Mouse (Mus musculus): ENCODE measurements around the gene Zfp365.

Zfp365 gene

DNA sequence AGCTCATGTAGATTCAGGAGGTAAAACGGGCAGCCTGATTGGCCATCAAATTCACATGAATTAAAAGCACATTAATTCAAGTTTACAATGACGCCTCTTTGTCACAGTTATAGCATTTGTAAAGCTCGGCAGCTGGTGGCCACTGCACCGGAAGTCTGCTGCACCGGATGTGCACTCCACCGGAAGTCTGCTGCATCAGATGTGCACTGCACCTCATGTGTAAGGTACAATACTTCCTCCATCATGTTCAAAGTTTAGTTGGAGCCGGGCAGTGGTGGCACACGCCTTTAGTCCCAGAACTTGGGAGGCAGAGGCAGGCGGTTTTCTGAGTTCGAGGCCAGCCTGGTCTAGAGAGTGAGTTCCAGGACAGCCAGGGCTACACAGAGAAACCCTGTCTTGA lies 70.9 kb downstream of the Zfp365 start:
- DNase-seq (ENCODE audit: low spot score) = no peak

GRCm38 (mm10) chr10:67840735-67841134 lies 71.7 kb downstream of the Zfp365 start:
- no peak for DNase-seq (ENCODE audit: low spot score)

DNA sequence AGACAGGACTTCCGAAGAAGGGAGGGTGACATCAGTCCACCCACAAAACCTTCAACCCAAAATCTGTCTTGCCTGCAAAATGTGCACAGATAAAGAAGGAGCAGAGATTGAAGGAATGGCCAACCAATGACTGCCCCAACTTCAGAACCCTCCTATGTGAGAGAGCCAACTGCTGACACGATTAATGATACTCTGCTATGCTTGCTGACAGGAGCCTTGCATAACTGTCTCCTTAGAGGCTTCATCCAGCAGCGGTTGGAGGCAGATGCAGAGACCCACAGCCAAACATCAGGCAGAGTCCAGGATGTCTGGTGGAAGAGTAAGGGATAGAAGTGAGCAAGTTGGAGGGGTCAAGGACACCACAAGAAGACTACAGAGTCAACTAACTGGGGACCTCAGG lies 73.3 kb downstream of the Zfp365 start:
- no peak for DNase-seq (ENCODE audit: low spot score)

DNA sequence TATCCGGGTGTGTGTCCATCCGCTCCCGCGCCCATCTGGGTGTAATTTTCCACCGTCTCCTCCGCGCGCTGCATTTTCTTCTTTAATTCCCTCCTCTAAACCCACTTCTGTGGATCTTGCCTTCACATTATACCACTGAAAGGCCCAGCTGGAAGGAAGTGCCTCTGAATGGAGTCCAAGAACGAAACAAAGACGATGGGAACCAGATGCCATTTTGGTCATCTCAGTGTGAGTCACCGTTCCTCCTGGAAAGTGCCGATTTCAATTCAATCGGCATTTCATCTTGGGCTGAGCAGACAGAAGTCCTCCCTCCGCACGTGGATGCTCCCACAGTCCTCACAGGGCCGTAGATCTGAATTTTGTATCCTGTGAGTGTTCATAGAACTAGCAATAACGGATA lies 76.0 kb downstream of the Zfp365 start:
- no peak for DNase-seq (ENCODE audit: low spot score)
